Mouse (Mus musculus) midbrain, embryonic 10.5 days (tissue): ENCODE results near the gene Strn4. TPM values are rescaled to one million over a fixed set of nuclear protein-coding genes. Genes with fewer than 3 reads are reported as not detected.

ENCODE experiments used
- DNase-seq: peaks from one replicate; pipeline ENCODE4 v3.0.0-alpha.2; 2017; ENCODE audit warnings: low spot score
- H3K27ac ChIP-seq: fragments of 300-500 bp; sonication (generic); replicated peaks from 2 replicates; pipeline ENCODE4 v1.5.1; 2016; ENCODE audit warnings: mild to moderate bottlenecking
- H3K27me3 ChIP-seq: fragments of 300-500 bp; sonication (generic); 2 replicates; pipeline ENCODE4 v1.6.1; 2016; ENCODE audit warnings: low read depth, mild to moderate bottlenecking; ENCODE audit not compliant: poor library complexity, severe bottlenecking
- H3K36me3 ChIP-seq: fragments of 300-500 bp; sonication (generic); 2 replicates; pipeline ENCODE4 v1.6.1; 2016; ENCODE audit warnings: mild to moderate bottlenecking, moderate library complexity
- H3K4me1 ChIP-seq: fragments of 300-500 bp; sonication (generic); 2 replicates; pipeline ENCODE4 v1.6.1; 2016
- H3K4me3 ChIP-seq: fragments of 300-500 bp; sonication (generic); 2 replicates; pipeline ENCODE4 v1.5.1; 2016; ENCODE audit warnings: mild to moderate bottlenecking, moderate library complexity
- H3K9me3 ChIP-seq: fragments of 300-500 bp; sonication (generic); replicated peaks from 2 replicates; pipeline ENCODE4 v1.6.1; 2016; ENCODE audit warnings: mild to moderate bottlenecking
- WGBS: fragments of 180-500 bp; shearing (Covaris S2); methylation state at CpG from one replicate; pipeline ENCODE4 v1.1.7; 2016; 5-methylcytosine and 5-hydroxymethylcytosine counted together
- polyA plus RNA-seq: library from polyadenylated mRNA; unstranded; fragments of >200 nt; fragmentation: Nextera tagmentation; extraction: Ambion mirVana; gene quantifications from 2 replicates; pipeline ENCODE4 v1.2.1, GENCODE M21; 2016

The Strn4 gene
- polyA plus RNA-seq, 1 experiment from 2014 or later, result 108 TPM

- H3K36me3 ChIP-seq, result peaks cover 72% of the 10 kb centered on the region
- no peak overlapping the region for H3K4me3 ChIP-seq
- no peak overlapping the region for H3K27ac ChIP-seq
- peaks cover 26% of the 10 kb centered on the region for H3K4me1 ChIP-seq
- 91% methylated on average over 6 of the region's 6 CpGs for WGBS
- H3K9me3 ChIP-seq, result no peaks in the 10 kb centered on the region
- H3K27me3 ChIP-seq, result 0 out of 2 replicates have a peak, but pooled peaks cover under 1% of the 10 kb centered on the region
- DNase-seq, result no peak
Observed at GRCm38 (mm10) chr7:16838804-16839426, 23.2 kb downstream of the Strn4 start.

GRCm38 (mm10) chr7:16839427-16840108, 23.9 kb downstream of the Strn4 start:
- no peak for DNase-seq
- no peaks in the 10 kb centered on the region for H3K9me3 ChIP-seq
- no peak overlapping the region for H3K27ac ChIP-seq
- peaks cover 33% of the 10 kb centered on the region for H3K4me1 ChIP-seq
- H3K36me3 ChIP-seq, result peaks cover 65% of the 10 kb centered on the region
- H3K4me3 ChIP-seq, result no peak overlapping the region
- H3K27me3 ChIP-seq, result peaks cover 6% of the 10 kb centered on the region; the same call in 1 of the 2 replicates
- 93% methylated on average over 12 of the region's 12 CpGs for WGBS

DNA sequence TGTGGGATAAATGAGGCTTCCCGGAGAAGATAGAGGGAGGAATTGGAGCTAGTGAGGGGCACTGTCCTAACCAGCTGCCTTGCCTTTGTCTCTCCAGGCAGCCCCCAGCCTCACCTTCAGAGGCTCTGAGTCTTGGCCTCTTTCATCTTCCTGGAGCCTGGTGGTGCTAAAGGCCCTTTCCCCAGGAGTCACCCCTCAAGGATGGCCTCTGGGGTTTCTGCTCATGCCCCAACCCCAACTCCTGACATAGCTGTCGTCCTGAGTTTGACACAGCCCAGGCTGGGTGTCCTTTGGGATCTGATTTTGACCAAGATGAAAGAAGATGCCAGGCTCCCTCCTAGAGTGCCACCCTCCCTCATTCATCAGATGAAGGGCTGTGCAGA, 24.4 kb downstream of the Strn4 start:
- H3K4me1 ChIP-seq, result peaks cover 38% of the 10 kb centered on the region
- no peaks in the 10 kb centered on the region for H3K9me3 ChIP-seq

DNA sequence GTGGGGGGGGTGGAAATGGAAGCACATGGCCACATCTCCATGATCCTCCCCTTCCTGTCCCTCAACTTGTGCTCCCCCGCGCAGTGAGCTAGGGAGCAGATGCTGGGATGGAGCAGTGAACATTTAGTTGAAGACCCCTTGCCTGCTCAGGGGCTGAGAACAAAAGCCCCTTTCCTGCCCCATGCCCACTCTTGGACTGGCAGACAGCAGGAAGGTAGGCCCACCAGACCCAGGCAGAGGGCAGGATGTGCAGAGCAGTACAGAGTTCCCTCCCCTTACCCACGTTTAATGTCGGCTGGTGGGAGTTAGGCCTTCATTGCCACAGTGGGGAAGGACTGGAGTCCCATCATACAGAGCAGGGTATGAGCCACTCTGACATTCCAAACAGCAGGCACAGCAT, 25.4 kb downstream of the Strn4 start:
- Histone ChIP-seq H3K36me3 (peaks cover 61% of the 10 kb centered on the region), H3K27me3 (peaks cover 15% of the 10 kb centered on the region; the same call in 1 of the 2 replicates), H3K4me1 (peaks cover 46% of the 10 kb centered on the region), H3K27ac (no peak overlapping the region), H3K9me3 (no peaks in the 10 kb centered on the region), H3K4me3 (no peak overlapping the region)
- no peak for DNase-seq
- WGBS, result 83% methylated on average over 4 of the region's 4 CpGs

More for the DNA sequence above, 24.4 kb downstream of the Strn4 start:
- Histone ChIP-seq H3K4me3 (no peak overlapping the region), H3K27me3 (peaks cover 8% of the 10 kb centered on the region; the same call in 1 of the 2 replicates), H3K27ac (no peak overlapping the region), H3K36me3 (peaks cover 60% of the 10 kb centered on the region)
- WGBS, result 89% methylated on average over 2 of the region's 2 CpGs
- no peak for DNase-seq

DNA sequence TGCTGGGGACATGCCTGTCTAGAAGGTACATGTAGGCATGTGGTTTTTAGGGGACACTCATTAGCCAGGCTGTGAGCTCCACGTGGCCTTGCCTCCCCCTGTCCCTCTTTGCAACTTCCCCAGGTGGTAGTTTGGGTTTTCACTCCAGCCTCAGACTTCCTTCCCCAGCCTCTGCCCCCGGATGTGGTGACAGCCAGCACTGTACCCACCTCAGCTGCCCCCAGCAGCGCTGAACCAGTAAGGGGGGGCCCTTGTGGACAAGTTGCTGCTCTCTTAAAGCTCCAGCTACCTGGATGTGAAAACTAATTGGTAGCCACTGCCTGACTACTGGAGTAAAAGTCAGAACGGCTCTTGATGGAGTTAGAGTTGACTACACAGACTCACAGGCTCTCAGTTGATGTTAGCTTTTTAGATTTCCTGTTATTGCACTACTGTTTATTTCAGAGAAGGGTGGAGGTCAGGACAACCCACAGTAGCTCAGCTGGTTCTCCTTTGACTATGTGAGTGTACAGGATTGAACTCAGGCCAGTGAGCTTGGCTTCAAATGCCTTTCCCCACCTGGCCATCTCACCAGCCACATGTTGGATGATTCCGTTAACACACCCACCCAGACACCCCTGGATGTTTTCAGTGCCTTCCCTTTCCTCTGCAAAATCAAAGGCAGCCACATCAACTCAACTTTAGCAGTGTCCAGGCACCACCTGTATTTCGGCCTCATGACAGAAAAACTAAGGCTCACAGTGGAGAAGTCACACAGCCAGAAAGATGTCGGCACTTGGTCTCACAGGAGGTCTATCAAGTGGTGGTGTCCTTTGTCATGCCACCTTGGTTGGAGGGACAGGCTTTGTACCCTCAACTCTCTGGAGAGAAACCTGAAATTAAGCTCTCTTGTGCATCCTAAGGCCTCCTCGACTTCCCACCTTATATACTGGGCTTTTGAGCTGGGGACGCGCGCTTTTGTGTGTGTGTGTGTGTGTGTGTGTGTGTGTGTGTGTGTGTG, 26.2 kb downstream of the Strn4 start:
- no peaks in the 10 kb centered on the region for H3K9me3 ChIP-seq
- H3K27me3 ChIP-seq, result peaks cover 15% of the 10 kb centered on the region; the same call in 1 of the 2 replicates
- DNase-seq, result no peak
- WGBS, result 44% methylated on average over 11 of the region's 11 CpGs
- H3K4me3 ChIP-seq, result peak overlapping the region; percentile 74
- H3K27ac ChIP-seq, result peak overlapping the region; percentile 84
- H3K36me3 ChIP-seq, result peaks cover 58% of the 10 kb centered on the region
- H3K4me1 ChIP-seq, result peaks cover 46% of the 10 kb centered on the region

GRCm38 (mm10) chr7:16842645-16843063, 27.0 kb downstream of the Strn4 start, which contains the start of gene Prkd2:
Gene Prkd2, plus strand, starts transcription at chr7:16842902.
- Histone ChIP-seq H3K27ac (peak within 1 kb of the TSS; percentile 84), H3K4me3 (peak within 1 kb of the TSS; percentile 74), H3K9me3 (no peaks in the 10 kb centered on the region), H3K36me3 (peaks cover 53% of the 10 kb centered on the region), H3K4me1 (peaks cover 46% of the 10 kb centered on the region), H3K27me3 (peaks cover 15% of the 10 kb centered on the region; the same call in 1 of the 2 replicates)
- under 1% methylated on average over 32 of the region's 32 CpGs for WGBS
- DNase-seq, result peak; percentile 94

GRCm38 (mm10) chr7:16843441-16844171, 27.9 kb downstream of the Strn4 start:
- WGBS, result 2% methylated on average over 33 of the region's 33 CpGs
- no peaks in the 10 kb centered on the region for H3K9me3 ChIP-seq
- H3K4me1 ChIP-seq, result peaks cover 46% of the 10 kb centered on the region
- DNase-seq, result peak; percentile 46
- peaks cover 48% of the 10 kb centered on the region for H3K36me3 ChIP-seq
- peaks cover 15% of the 10 kb centered on the region; the same call in 1 of the 2 replicates for H3K27me3 ChIP-seq
- peak overlapping the region; percentile 74 for H3K4me3 ChIP-seq
- H3K27ac ChIP-seq, result peak overlapping the region; percentile 84

- Histone ChIP-seq H3K27me3 (peaks cover 15% of the 10 kb centered on the region; the same call in 1 of the 2 replicates), H3K4me3 (peak overlapping the region; percentile 74), H3K9me3 (no peaks in the 10 kb centered on the region), H3K36me3 (peaks cover 48% of the 10 kb centered on the region), H3K27ac (no peak overlapping the region), H3K4me1 (peaks cover 46% of the 10 kb centered on the region)
- DNase-seq, result no peak
- 71% methylated on average over 3 of the region's 3 CpGs for WGBS
Observed at GRCm38 (mm10) chr7:16844696-16845071, 29.0 kb downstream of the Strn4 start.

DNA sequence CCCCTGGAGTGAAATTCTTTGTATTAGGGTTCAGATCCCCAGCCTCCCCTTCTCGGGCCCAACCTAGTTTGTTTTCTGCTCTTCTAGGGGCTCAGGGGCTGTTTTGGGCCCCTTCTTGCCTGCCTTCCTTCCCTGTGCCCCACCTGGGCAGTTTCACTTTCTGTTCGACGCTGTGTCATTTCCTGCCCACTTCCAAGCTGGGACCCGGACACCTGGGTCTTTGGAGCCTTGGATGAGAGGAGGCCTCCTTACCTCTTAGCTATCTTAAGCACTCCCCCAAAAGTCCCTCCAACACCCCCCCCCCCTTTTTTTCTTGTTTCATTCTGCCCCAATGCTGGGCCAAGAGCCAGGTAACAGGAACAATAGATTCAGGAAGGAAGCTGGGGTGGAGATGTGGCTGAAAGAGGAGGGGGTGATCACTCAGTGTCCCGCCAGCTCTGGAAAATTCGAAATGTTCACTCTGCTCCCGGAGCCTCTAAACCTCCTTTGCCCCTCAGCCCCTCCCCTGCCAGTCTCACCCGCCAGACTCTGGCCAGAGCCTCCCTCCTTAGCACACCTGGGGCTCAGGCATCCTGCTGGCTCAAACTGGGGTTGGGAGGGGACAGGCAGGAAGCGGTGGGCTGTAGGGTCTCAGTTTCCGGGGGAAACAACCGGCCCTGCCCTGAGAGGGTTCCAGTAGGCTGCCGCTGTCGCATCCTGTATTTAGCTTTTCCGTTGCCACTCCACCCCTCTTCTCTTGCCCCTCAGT, 29.6 kb downstream of the Strn4 start:
- peaks cover 48% of the 10 kb centered on the region for H3K36me3 ChIP-seq
- peak overlapping the region; percentile 74 for H3K4me3 ChIP-seq
- no peak for DNase-seq
- H3K4me1 ChIP-seq, result peaks cover 46% of the 10 kb centered on the region
- H3K27me3 ChIP-seq, result peaks cover 15% of the 10 kb centered on the region; the same call in 1 of the 2 replicates
- WGBS, result 40% methylated on average over 14 of the region's 14 CpGs
- peak overlapping the region; percentile 42 for H3K27ac ChIP-seq
- no peaks in the 10 kb centered on the region for H3K9me3 ChIP-seq

DNA sequence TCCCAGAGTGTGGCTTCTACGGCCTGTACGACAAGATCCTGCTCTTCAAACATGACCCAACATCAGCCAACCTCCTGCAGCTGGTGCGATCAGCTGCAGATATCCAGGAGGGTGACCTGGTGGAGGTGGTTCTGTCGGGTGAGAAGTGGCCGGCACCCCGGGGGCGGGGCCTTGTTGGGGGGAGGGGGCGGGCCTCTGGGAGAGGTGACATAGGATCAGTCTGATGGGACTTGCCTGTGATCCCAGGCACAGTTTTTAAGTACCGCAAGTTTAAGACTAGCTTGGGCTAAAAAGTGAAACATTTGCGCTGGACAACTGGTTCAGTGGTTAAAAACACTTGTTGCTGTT, 30.1 kb downstream of the Strn4 start:
- H3K36me3 ChIP-seq, result peaks cover 48% of the 10 kb centered on the region
- no peaks in the 10 kb centered on the region for H3K9me3 ChIP-seq
- no peak overlapping the region for H3K27ac ChIP-seq
- peaks cover 46% of the 10 kb centered on the region for H3K4me1 ChIP-seq
- peak overlapping the region; percentile 74 for H3K4me3 ChIP-seq
- no peak for DNase-seq
- WGBS, result 31% methylated on average over 10 of the region's 10 CpGs
- H3K27me3 ChIP-seq, result peaks cover 15% of the 10 kb centered on the region; the same call in 1 of the 2 replicates

GRCm38 (mm10) chr7:16846775-16847174, 31.1 kb downstream of the Strn4 start:
- peaks cover 15% of the 10 kb centered on the region; the same call in 1 of the 2 replicates for H3K27me3 ChIP-seq
- peaks cover 39% of the 10 kb centered on the region for H3K4me1 ChIP-seq
- WGBS, result 95% methylated on average over 5 of the region's 5 CpGs
- H3K27ac ChIP-seq, result no peak overlapping the region
- H3K4me3 ChIP-seq, result no peak overlapping the region
- no peak for DNase-seq
- H3K9me3 ChIP-seq, result no peaks in the 10 kb centered on the region
- peaks cover 48% of the 10 kb centered on the region for H3K36me3 ChIP-seq
